Mouse (Mus musculus) heart, embryonic 11.5 days (tissue): ENCODE data around the gene Tfap2b. TPM values are rescaled to one million over a fixed set of nuclear protein-coding genes. Genes with fewer than 3 reads are reported as not detected.

Experiments
- ATAC-seq: fragments of 200-750 bp; cut with Nextera tagmentation; replicated peaks from 2 replicates; pipeline ENCODE4 v1.8.0; 2017; ENCODE audit warnings: moderate library complexity; ENCODE audit not compliant: insufficient number of reproducible peaks, low FRiP score, low TSS enrichment
- H3K27ac ChIP-seq: fragments of 300-500 bp; sonication (generic); 2 replicates; pipeline ENCODE4 v1.5.1; 2014; ENCODE audit warnings: mild to moderate bottlenecking, low read depth, low read length
- H3K27me3 ChIP-seq: fragments of 300-500 bp; sonication (generic); 2 replicates; pipeline ENCODE4 v1.6.1; 2014; ENCODE audit warnings: mild to moderate bottlenecking, low read length, mixed read lengths; ENCODE audit not compliant: control insufficient read depth, insufficient read depth
- H3K36me3 ChIP-seq: fragments of 300-500 bp; sonication (generic); 2 replicates; pipeline ENCODE4 v1.6.1; 2014; ENCODE audit warnings: mild to moderate bottlenecking, low read length, moderate library complexity, mixed read lengths; ENCODE audit not compliant: control insufficient read depth, insufficient read depth
- H3K4me1 ChIP-seq: fragments of 300-500 bp; sonication (generic); 2 replicates; pipeline ENCODE4 v1.6.1; 2014; ENCODE audit warnings: low read length; ENCODE audit not compliant: control insufficient read depth, insufficient read depth
- H3K4me2 ChIP-seq: fragments of 300-500 bp; sonication (generic); 2 replicates; pipeline ENCODE4 v1.6.1; 2014; ENCODE audit warnings: mild to moderate bottlenecking, moderate library complexity
- H3K4me3 ChIP-seq: fragments of 300-500 bp; sonication (generic); 2 replicates; pipeline ENCODE4 v1.5.1; 2014; ENCODE audit warnings: low read depth, low read length
- H3K9ac ChIP-seq: fragments of 300-500 bp; sonication (generic); 2 replicates; pipeline ENCODE4 v1.6.1; 2014; ENCODE audit warnings: mild to moderate bottlenecking, low read depth, low read length, moderate library complexity
- H3K9me3 ChIP-seq: fragments of 300-500 bp; sonication (generic); replicated peaks from 2 replicates; pipeline ENCODE4 v1.6.1; 2016; ENCODE audit warnings: low read length; ENCODE audit not compliant: control insufficient read depth
- WGBS: fragments of 180-500 bp; shearing (Covaris S2); extraction: QIAGEN DNeasy Blood & Tissue Kit; methylation state at CpG from one replicate; pipeline ENCODE4 v1.1.7; 2014; ENCODE audit not compliant: insufficient replicate concordance; 5-methylcytosine and 5-hydroxymethylcytosine counted together
- polyA plus RNA-seq: library from polyadenylated mRNA; unstranded; fragments of >200 nt; fragmentation: Nextera tagmentation; extraction: Ambion mirVana; gene quantifications from 2 replicates; pipeline ENCODE4 v1.2.1, GENCODE M21; 2014

Gene Tfap2b
- polyA plus RNA-seq, 1 experiment from 2014 or later = 1.3 TPM

DNA sequence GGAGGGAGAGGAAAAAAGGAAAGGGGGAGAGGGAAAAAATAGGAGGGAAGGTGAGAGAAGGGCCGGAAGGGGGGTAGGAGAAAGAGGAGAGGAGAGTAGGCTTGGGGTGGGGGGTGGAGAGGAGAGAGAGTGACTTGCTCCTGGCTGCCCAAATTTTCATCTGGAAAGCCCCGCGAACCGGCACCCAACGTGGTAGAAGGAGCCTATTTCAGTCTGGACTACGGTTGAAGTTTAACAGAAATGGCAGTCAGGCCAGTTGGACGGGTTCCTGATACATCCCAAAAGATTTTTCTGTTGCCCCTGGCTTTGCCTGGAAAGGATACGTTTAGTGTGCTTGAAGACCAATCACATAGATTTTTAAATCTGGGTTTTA is 2.3 kb downstream of the Tfap2b start:
- Histone ChIP-seq H3K9ac (no peak overlapping the region), H3K4me3 (no peak overlapping the region), H3K36me3 (no peaks in the 10 kb centered on the region), H3K4me2 (no peak overlapping the region), H3K9me3 (no peaks in the 10 kb centered on the region), H3K4me1 (no peaks in the 10 kb centered on the region), H3K27ac (no peak overlapping the region), H3K27me3 (peaks cover 71% of the 10 kb centered on the region)
- ATAC-seq = no peak
- under 1% methylated on average over 8 of the region's 8 CpGs for WGBS

DNA sequence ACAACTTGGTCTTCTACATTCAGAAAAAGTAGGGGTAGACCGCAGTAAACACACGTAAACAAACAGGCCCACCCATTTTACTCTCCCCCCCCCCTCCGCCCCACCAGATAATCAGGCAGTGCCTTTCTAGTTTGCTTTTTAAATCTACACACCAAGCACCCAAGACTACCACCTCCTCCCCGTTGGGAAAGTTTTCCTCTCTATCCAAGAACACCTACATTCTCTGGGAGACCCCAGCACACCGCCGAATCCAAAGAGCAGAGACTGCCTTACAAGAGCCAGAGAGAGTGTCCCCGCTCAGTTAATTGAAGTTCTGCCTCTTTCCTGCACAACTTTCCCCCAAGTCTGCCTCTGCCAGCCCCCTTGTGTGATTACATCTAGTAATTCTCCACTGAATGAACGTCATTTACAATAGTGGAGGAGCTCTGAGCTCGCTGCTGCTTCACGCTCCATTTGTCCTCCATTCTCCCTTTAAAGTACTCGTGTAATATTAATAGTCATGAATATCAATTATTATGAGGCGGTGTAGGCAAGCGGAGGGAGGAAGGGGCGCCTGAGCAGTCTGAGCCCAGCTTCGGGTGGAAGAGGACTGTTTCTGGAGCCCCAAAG is 2.9 kb downstream of the Tfap2b start:
- WGBS = 1% methylated on average over 15 of the region's 15 CpGs
- Histone ChIP-seq H3K4me1 (no peaks in the 10 kb centered on the region), H3K4me2 (no peak overlapping the region), H3K27ac (no peak overlapping the region), H3K9ac (no peak overlapping the region), H3K27me3 (peaks cover 78% of the 10 kb centered on the region), H3K36me3 (no peaks in the 10 kb centered on the region), H3K4me3 (no peak overlapping the region), H3K9me3 (no peaks in the 10 kb centered on the region)
- no peak for ATAC-seq

DNA sequence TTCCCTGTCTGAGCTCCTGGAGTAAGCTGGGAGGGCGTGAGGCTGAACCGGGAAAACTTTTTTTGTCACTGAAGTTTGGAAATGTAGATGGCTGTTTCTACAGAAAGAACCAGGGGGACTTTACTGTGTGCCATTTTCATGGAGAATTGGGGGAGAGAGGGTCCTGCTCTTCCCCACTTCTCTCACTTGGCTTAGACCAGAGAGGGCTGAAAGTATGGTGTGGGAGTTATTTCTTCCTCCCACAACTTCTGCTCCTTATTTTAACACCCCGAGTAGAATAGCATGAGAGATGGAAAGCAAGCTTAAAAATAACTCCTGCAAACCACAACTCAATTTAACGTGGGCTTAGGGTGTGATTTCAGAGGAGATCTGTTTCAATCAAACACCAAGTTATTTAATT is 4.0 kb downstream of the Tfap2b start:
- Histone ChIP-seq H3K27me3 (peaks cover 77% of the 10 kb centered on the region), H3K36me3 (no peaks in the 10 kb centered on the region), H3K4me1 (no peaks in the 10 kb centered on the region), H3K9ac (no peak overlapping the region), H3K4me2 (no peak overlapping the region), H3K27ac (no peak overlapping the region), H3K9me3 (no peaks in the 10 kb centered on the region), H3K4me3 (no peak overlapping the region)
- 1% methylated on average over 4 of the region's 4 CpGs for WGBS
- no peak for ATAC-seq

DNA sequence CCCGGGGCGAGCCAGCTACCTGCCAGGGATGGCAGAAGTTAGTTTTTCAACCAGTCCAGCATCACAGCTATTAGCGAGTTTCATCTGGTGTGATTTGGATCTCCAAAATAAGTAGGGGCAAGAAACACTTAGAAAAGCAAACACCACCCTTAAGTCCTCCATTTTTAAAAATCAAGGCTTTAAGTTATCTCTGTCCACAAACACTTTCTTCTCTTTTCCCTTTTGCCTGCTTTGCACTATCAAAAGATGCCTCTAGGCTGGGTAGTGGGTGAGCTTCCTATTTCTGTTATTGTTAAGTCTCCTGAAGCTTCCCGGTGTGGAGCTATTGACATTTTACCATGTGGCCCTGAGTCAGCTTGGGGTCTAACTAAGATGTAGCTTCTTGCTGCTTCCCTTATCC is 4.5 kb downstream of the Tfap2b start:
- Histone ChIP-seq H3K4me3 (no peak overlapping the region), H3K9ac (no peak overlapping the region), H3K9me3 (no peaks in the 10 kb centered on the region), H3K4me1 (no peaks in the 10 kb centered on the region), H3K27ac (no peak overlapping the region), H3K27me3 (peaks cover 81% of the 10 kb centered on the region), H3K4me2 (no peak overlapping the region), H3K36me3 (no peaks in the 10 kb centered on the region)
- WGBS = 2% methylated on average over 4 of the region's 4 CpGs
- ATAC-seq = no peak

- no peak overlapping the region for H3K27ac ChIP-seq
- H3K36me3 ChIP-seq = no peaks in the 10 kb centered on the region
- no peak overlapping the region for H3K9ac ChIP-seq
- 1% methylated on average over 36 of the region's 36 CpGs for WGBS
- H3K4me3 ChIP-seq = peak overlapping the region; percentile 12; the same call in 1 of the 2 replicates
- H3K4me2 ChIP-seq = no peak overlapping the region; the same call in 1 of the 2 replicates
- H3K9me3 ChIP-seq = no peaks in the 10 kb centered on the region
- no peak for ATAC-seq
- no peaks in the 10 kb centered on the region for H3K4me1 ChIP-seq
- H3K27me3 ChIP-seq = peaks cover 82% of the 10 kb centered on the region
Measured at GRCm38 (mm10) chr1:19213851-19214395, 5.2 kb downstream of the Tfap2b start.

- ATAC-seq = no peak
- no peaks in the 10 kb centered on the region for H3K4me1 ChIP-seq
- no peaks in the 10 kb centered on the region for H3K9me3 ChIP-seq
- WGBS = 5% methylated on average over 16 of the region's 16 CpGs
- no peak overlapping the region for H3K4me2 ChIP-seq
- H3K4me3 ChIP-seq = no peak overlapping the region
- H3K27me3 ChIP-seq = peaks cover 81% of the 10 kb centered on the region
- H3K9ac ChIP-seq = no peak overlapping the region
- no peak overlapping the region for H3K27ac ChIP-seq
- H3K36me3 ChIP-seq = no peaks in the 10 kb centered on the region
Measured at GRCm38 (mm10) chr1:19217391-19217790, 8.7 kb downstream of the Tfap2b start.

- H3K4me3 ChIP-seq = no peak overlapping the region
- WGBS = 5% methylated on average over 7 of the region's 7 CpGs
- H3K27ac ChIP-seq = no peak overlapping the region
- H3K9me3 ChIP-seq = no peaks in the 10 kb centered on the region
- ATAC-seq = no peak
- H3K9ac ChIP-seq = no peak overlapping the region
- H3K27me3 ChIP-seq = peaks cover 80% of the 10 kb centered on the region
- no peak overlapping the region for H3K4me2 ChIP-seq
- H3K36me3 ChIP-seq = no peaks in the 10 kb centered on the region
- no peaks in the 10 kb centered on the region for H3K4me1 ChIP-seq
Measured at GRCm38 (mm10) chr1:19218221-19218620, 9.5 kb downstream of the Tfap2b start.

DNA sequence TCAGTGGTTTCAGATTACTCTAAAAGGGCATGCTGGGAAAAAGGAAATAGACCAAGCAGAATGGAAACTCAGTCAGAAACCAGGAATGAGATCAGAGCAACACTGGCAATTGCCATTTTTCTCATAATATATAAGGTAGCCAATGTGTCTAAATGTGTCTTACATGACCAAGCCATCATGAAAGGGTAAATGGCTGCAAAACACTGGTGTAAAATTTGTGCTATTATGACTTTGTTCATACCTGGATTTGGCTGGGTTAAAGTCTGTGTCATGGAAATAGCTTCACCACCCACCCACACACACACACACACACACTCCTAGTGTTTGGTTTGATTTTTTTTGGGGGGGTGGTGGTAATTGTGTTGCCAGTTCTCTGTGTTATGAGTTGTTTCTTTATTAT is 10.7 kb downstream of the Tfap2b start:
- no peak overlapping the region for H3K4me2 ChIP-seq
- no peak overlapping the region for H3K27ac ChIP-seq
- H3K36me3 ChIP-seq = no peaks in the 10 kb centered on the region
- H3K27me3 ChIP-seq = peaks cover 79% of the 10 kb centered on the region
- no peaks in the 10 kb centered on the region for H3K9me3 ChIP-seq
- no peaks in the 10 kb centered on the region for H3K4me1 ChIP-seq
- ATAC-seq = no peak
- H3K9ac ChIP-seq = no peak overlapping the region
- no peak overlapping the region for H3K4me3 ChIP-seq

DNA sequence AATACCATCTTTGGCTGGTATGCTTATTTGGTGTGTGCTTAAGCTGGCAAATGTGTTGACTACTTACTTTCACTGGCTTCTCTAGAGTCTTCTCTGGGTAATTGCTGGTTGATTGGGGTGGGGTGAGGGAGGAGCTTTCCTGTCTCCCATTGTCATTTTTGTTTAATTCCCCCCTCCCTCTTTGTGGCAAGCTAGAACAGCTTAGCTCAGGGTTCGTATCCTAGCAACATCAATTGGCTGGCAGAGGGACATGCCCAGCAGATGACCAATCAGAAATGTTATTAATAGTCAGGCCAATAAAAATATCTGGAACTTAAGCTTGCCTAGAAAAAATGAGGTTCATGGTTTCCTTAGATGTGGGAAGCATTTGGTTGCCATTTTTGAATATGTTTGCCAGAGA is 11.8 kb downstream of the Tfap2b start:
- Histone ChIP-seq H3K9me3 (no peaks in the 10 kb centered on the region), H3K4me3 (no peak overlapping the region), H3K4me2 (no peak overlapping the region), H3K9ac (no peak overlapping the region), H3K36me3 (no peaks in the 10 kb centered on the region), H3K4me1 (no peaks in the 10 kb centered on the region), H3K27me3 (peaks cover 79% of the 10 kb centered on the region), H3K27ac (no peak overlapping the region)
- WGBS = 4% methylated on average over 1 of the region's 1 CpGs
- no peak for ATAC-seq
